Mouse (Mus musculus) forebrain, embryonic 14.5 days (tissue): Measurements from ENCODE around the gene Arel1. TPM values are rescaled to one million over a fixed set of nuclear protein-coding genes. Genes with fewer than 3 reads are reported as not detected.
A peak's percentile ranks its signal among the peaks of the same experiment; 100 is the strongest.

Experiments used
- ATAC-seq: fragments of 200-750 bp; cut with Nextera tagmentation; 2 replicates; pipeline ENCODE4 v1.8.0; 2017; ENCODE audit warnings: mild to moderate bottlenecking, moderate library complexity
- DNase-seq: peaks from one replicate; pipeline ENCODE4 v3.0.0-alpha.2; 2015; ENCODE audit warnings: low spot score
- H3K27ac ChIP-seq: fragments of 300-500 bp; sonication (generic); 2 replicates; pipeline ENCODE4 v1.5.1; 2014; ENCODE audit warnings: low read depth, mild to moderate bottlenecking, control low read depth, low read length, moderate library complexity
- H3K27me3 ChIP-seq: fragments of 300-500 bp; sonication (generic); replicated peaks from 2 replicates; pipeline ENCODE4 v1.6.1; 2014; ENCODE audit warnings: low read length, control low read depth, mixed read lengths; ENCODE audit not compliant: control insufficient read depth, insufficient read depth
- H3K36me3 ChIP-seq: fragments of 300-500 bp; sonication (generic); 2 replicates; pipeline ENCODE4 v1.6.1; 2014; ENCODE audit warnings: low read length, control low read depth; ENCODE audit not compliant: control insufficient read depth, insufficient read depth
- H3K4me1 ChIP-seq: fragments of 300-500 bp; sonication (generic); 2 replicates; pipeline ENCODE4 v1.6.1; 2014; ENCODE audit warnings: antibody characterized with exemption, low read length, control low read depth; ENCODE audit not compliant: control insufficient read depth, insufficient read depth
- H3K4me2 ChIP-seq: fragments of 300-500 bp; sonication (generic); 2 replicates; pipeline ENCODE4 v1.6.1; 2014; ENCODE audit warnings: mild to moderate bottlenecking, control low read depth, low read length
- H3K4me3 ChIP-seq: fragments of 300-500 bp; sonication (generic); 2 replicates; pipeline ENCODE4 v1.5.1; 2014; ENCODE audit warnings: low read depth, low read length, control low read depth
- H3K9ac ChIP-seq: fragments of 300-500 bp; sonication (generic); 2 replicates; pipeline ENCODE4 v1.6.1; 2014; ENCODE audit warnings: mild to moderate bottlenecking, low read length, control low read depth, moderate library complexity
- H3K9me3 ChIP-seq: fragments of 300-500 bp; sonication (generic); replicated peaks from 2 replicates; pipeline ENCODE4 v1.6.1; 2016; ENCODE audit warnings: low read length, control low read depth, mixed read lengths; ENCODE audit not compliant: control insufficient read depth
- WGBS: fragments of 180-500 bp; shearing (Covaris S2); extraction: QIAGEN DNeasy Blood & Tissue Kit; methylation state at CpG from one replicate; pipeline ENCODE4 v1.1.7; 2014; 5-methylcytosine and 5-hydroxymethylcytosine counted together
- polyA plus RNA-seq: library from polyadenylated mRNA; unstranded; fragments of >200 nt; fragmentation: Nextera tagmentation; extraction: Ambion mirVana; gene quantifications from 2 replicates; pipeline ENCODE4 v1.2.1, GENCODE M21; 2014

Gene Arel1
- 31.4 and 37.5 TPM in 2 replicates for polyA plus RNA-seq

GRCm38 (mm10) chr12:84970428-84971096, at the start of gene Arel1, which contains the start of gene Fcf1:
TSS of gene Arel1 (minus strand) at chr12:84970900.
TSS of gene Fcf1 (plus strand) at chr12:84970897.
- Histone ChIP-seq H3K4me2 (peak within 1 kb of the TSS; percentile 78), H3K4me1 (peaks cover 11% of the 10 kb centered on the region), H3K9me3 (no peaks in the 10 kb centered on the region), H3K4me3 (peak within 1 kb of the TSS; percentile 81), H3K27ac (no peak within 1 kb of the TSS), H3K36me3 (peaks cover 23% of the 10 kb centered on the region), H3K9ac (peak within 1 kb of the TSS; percentile 86), H3K27me3 (no peaks in the 10 kb centered on the region)
- ATAC-seq (peak; percentile 85), DNase-seq (peak; percentile 96)
- under 1% methylated on average over 42 of the region's 42 CpGs for WGBS

GRCm38 (mm10) chr12:85012185-85012584, 41.5 kb upstream of the Arel1 start:
- no peak overlapping the region for H3K9ac ChIP-seq
- no peak overlapping the region for H3K4me3 ChIP-seq
- no peak overlapping the region for H3K4me2 ChIP-seq
- H3K36me3 ChIP-seq = peaks cover 41% of the 10 kb centered on the region
- H3K9me3 ChIP-seq = no peaks in the 10 kb centered on the region
- H3K27ac ChIP-seq = no peak overlapping the region
- no peaks in the 10 kb centered on the region for H3K4me1 ChIP-seq
- no peak for DNase-seq
- no peaks in the 10 kb centered on the region for H3K27me3 ChIP-seq
- ATAC-seq = no peak
- WGBS = 94% methylated on average over 2 of the region's 2 CpGs

GRCm38 (mm10) chr12:85010541-85010940, 39.8 kb upstream of the Arel1 start:
- DNase-seq = no peak
- Histone ChIP-seq H3K4me3 (no peak overlapping the region), H3K4me2 (no peak overlapping the region), H3K27me3 (no peaks in the 10 kb centered on the region), H3K9ac (no peak overlapping the region), H3K9me3 (no peaks in the 10 kb centered on the region), H3K27ac (no peak overlapping the region), H3K36me3 (peaks cover 30% of the 10 kb centered on the region), H3K4me1 (no peaks in the 10 kb centered on the region)
- ATAC-seq = no peak
- 90% methylated on average over 2 of the region's 2 CpGs for WGBS

GRCm38 (mm10) chr12:85009776-85010175, 39.1 kb upstream of the Arel1 start:
- 82% methylated on average over 1 of the region's 1 CpGs for WGBS
- ATAC-seq = no peak

GRCm38 (mm10) chr12:85007021-85007420, 36.3 kb upstream of the Arel1 start:
- Histone ChIP-seq H3K9ac (no peak overlapping the region), H3K27ac (no peak overlapping the region), H3K4me1 (no peaks in the 10 kb centered on the region), H3K36me3 (no peaks in the 10 kb centered on the region), H3K4me3 (no peak overlapping the region), H3K9me3 (no peaks in the 10 kb centered on the region), H3K27me3 (no peaks in the 10 kb centered on the region), H3K4me2 (no peak overlapping the region)
- no peak for ATAC-seq
- no peak for DNase-seq

More at GRCm38 (mm10) chr12:85009776-85010175, 39.1 kb upstream of the Arel1 start:
- DNase-seq = no peak
- Histone ChIP-seq H3K4me2 (no peak overlapping the region), H3K36me3 (peaks cover 23% of the 10 kb centered on the region), H3K27me3 (no peaks in the 10 kb centered on the region), H3K4me3 (no peak overlapping the region), H3K9me3 (no peaks in the 10 kb centered on the region), H3K4me1 (no peaks in the 10 kb centered on the region), H3K9ac (no peak overlapping the region), H3K27ac (no peak overlapping the region)

GRCm38 (mm10) chr12:85006206-85006605, 35.5 kb upstream of the Arel1 start:
- peak; percentile 27 for DNase-seq

GRCm38 (mm10) chr12:84999053-84999452, 28.4 kb upstream of the Arel1 start:
- H3K27ac ChIP-seq = no peak overlapping the region
- H3K4me2 ChIP-seq = peak overlapping the region; percentile 59
- no peaks in the 10 kb centered on the region for H3K36me3 ChIP-seq
- ATAC-seq (no peak), DNase-seq (no peak)
- no peaks in the 10 kb centered on the region for H3K9me3 ChIP-seq
- peak overlapping the region; percentile 29; the same call in 1 of the 2 replicates for H3K9ac ChIP-seq
- H3K4me1 ChIP-seq = peaks cover 18% of the 10 kb centered on the region
- no peaks in the 10 kb centered on the region for H3K27me3 ChIP-seq
- peak overlapping the region; percentile 97 for H3K4me3 ChIP-seq

More at GRCm38 (mm10) chr12:85006206-85006605, 35.5 kb upstream of the Arel1 start:
- no peak overlapping the region for H3K4me2 ChIP-seq
- H3K4me1 ChIP-seq = no peaks in the 10 kb centered on the region
- no peak for ATAC-seq
- no peak overlapping the region for H3K27ac ChIP-seq
- H3K27me3 ChIP-seq = no peaks in the 10 kb centered on the region
- H3K4me3 ChIP-seq = no peak overlapping the region
- no peaks in the 10 kb centered on the region for H3K9me3 ChIP-seq
- H3K9ac ChIP-seq = no peak overlapping the region
- H3K36me3 ChIP-seq = no peaks in the 10 kb centered on the region
- WGBS = 96% methylated on average over 1 of the region's 1 CpGs

- Histone ChIP-seq H3K9ac (peak overlapping the region; percentile 99), H3K9me3 (no peaks in the 10 kb centered on the region), H3K4me1 (peaks cover 18% of the 10 kb centered on the region), H3K27me3 (no peaks in the 10 kb centered on the region), H3K36me3 (no peaks in the 10 kb centered on the region), H3K4me3 (peak overlapping the region; percentile 97), H3K4me2 (peak overlapping the region; percentile 59), H3K27ac (peak overlapping the region; percentile 91)
- under 1% methylated on average over 44 of the region's 44 CpGs for WGBS
- ATAC-seq (peak; percentile 68), DNase-seq (peak; percentile 76)
Measured at GRCm38 (mm10) chr12:84996501-84997398, 26.1 kb upstream of the Arel1 start.
